Comparison of ENCODE assay signal across 8 mouse cellular contexts in the genomic region with DNA sequence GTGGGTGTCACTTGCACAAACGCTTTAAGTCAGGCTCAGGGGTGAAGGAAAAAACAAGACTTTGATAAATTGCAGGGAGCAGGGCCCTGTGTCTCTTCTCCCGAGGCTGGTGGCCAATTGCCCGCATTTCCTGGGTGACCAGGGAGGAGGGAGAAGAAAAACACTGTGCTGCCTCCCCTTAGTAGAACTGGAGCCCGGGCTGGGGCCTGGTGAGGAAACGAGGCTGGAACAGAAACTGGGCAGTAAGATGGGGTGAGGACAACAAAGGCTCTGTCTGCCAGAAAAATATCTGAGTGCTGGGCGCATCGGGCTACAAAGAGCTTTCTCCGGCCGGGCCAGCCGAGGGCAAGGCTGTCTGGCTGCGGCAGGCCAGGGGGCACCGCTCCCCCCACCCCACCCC. TPM values are rescaled to one million over a fixed set of nuclear protein-coding genes. Genes with fewer than 3 reads are reported as not detected.
DNase-seq lines count a peak whose midpoint lies in the region; ATAC-seq and TF ChIP-seq lines count a peak whose summit lies in the region.

No protein-coding gene starts in this region.

- H3K9me3 ChIP-seq in kidney, embryonic 14.5 days (ENCODE audit: control insufficient read depth, low read length) = no peaks in the 10 kb centered on the region
- no peaks in the 10 kb centered on the region for H3K9me3 ChIP-seq in E14TG2a.4 (ENCODE audit: low read length)
- no peaks in the 10 kb centered on the region for H3K9me3 ChIP-seq in embryonic facial prominence, embryonic 10.5 days
- H3K9me3 ChIP-seq in heart, embryonic 12.5 days (replicated peaks) = no peaks in the 10 kb centered on the region
- H3K9me3 ChIP-seq in limb, embryonic 12.5 days = no peaks in the 10 kb centered on the region
- H3K9me3 ChIP-seq in midbrain, embryonic 13.5 days = no peaks in the 10 kb centered on the region

- no peaks in the 10 kb centered on the region for H3K36me3 ChIP-seq in kidney, embryonic 14.5 days (ENCODE audit: control insufficient read depth, insufficient read depth, low read length)
- no peaks in the 10 kb centered on the region for H3K36me3 ChIP-seq in E14TG2a.4 (ENCODE audit: insufficient read depth, low read length)
- no peaks in the 10 kb centered on the region for H3K36me3 ChIP-seq in embryonic facial prominence, embryonic 10.5 days (replicated peaks)
- H3K36me3 ChIP-seq in heart, embryonic 12.5 days = no peaks in the 10 kb centered on the region
- no peaks in the 10 kb centered on the region for H3K36me3 ChIP-seq in limb, embryonic 12.5 days
- no peaks in the 10 kb centered on the region for H3K36me3 ChIP-seq in midbrain, embryonic 13.5 days

- ATAC-seq in kidney, embryonic 14.5 days (ENCODE audit: low FRiP score, low TSS enrichment) = peak; percentile 64
- ATAC-seq in heart, embryonic 12.5 days (ENCODE audit: insufficient number of reproducible peaks, low FRiP score) = peak; percentile 58
- ATAC-seq in limb, embryonic 12.5 days (ENCODE audit: insufficient number of reproducible peaks, insufficient read depth, low FRiP score, low TSS enrichment, low read depth) = peak; percentile 45; the same call in 1 of the 2 replicates
- peak; percentile 64 for ATAC-seq in midbrain, embryonic 13.5 days

- peak overlapping the region; percentile 88 for H3K9ac ChIP-seq in kidney, embryonic 14.5 days (ENCODE audit: low read depth, low read length)
- H3K9ac ChIP-seq in heart, embryonic 12.5 days = peak overlapping the region; percentile 80
- H3K9ac ChIP-seq in limb, embryonic 12.5 days (replicated peaks) = peak overlapping the region; percentile 64
- peak overlapping the region; percentile 76 for H3K9ac ChIP-seq in midbrain, embryonic 13.5 days (replicated peaks)

- no peak for TF ChIP-seq CTCF in E14TG2a.4 (conservative IDR thresholded peaks at IDR 0.05; ENCODE audit: low read length)

- DNase-seq in kidney, adult 18-20 months = no peak
- DNase-seq in embryonic facial prominence, embryonic 10.5 days (ENCODE audit: low spot score) = no peak
- DNase-seq in spleen, postnatal 14 days (ENCODE audit: low spot score in 2 of 2) = no peak

- peak overlapping the region; percentile 48 for H3K4me3 ChIP-seq in kidney, embryonic 14.5 days (ENCODE audit: low read length)
- peak overlapping the region; percentile 65 for H3K4me3 ChIP-seq in E14TG2a.4 (replicated peaks; ENCODE audit: low read length)
- peak overlapping the region; percentile 71 for H3K4me3 ChIP-seq in embryonic facial prominence, embryonic 10.5 days
- peak overlapping the region; percentile 46 for H3K4me3 ChIP-seq in heart, embryonic 12.5 days
- H3K4me3 ChIP-seq in limb, embryonic 12.5 days (replicated peaks) = peak overlapping the region; percentile 55
- peak overlapping the region; percentile 47 for H3K4me3 ChIP-seq in midbrain, embryonic 13.5 days (replicated peaks)

- WGBS in kidney, embryonic 14.5 days = 0% methylated on average over 12 of the region's 12 CpGs
- WGBS in embryonic facial prominence, embryonic 10.5 days = 3% methylated on average over 12 of the region's 12 CpGs
- under 1% methylated on average over 12 of the region's 12 CpGs for WGBS in heart, embryonic 12.5 days
- under 1% methylated on average over 12 of the region's 12 CpGs for WGBS in limb, embryonic 12.5 days
- WGBS in midbrain, embryonic 13.5 days = under 1% methylated on average over 12 of the region's 12 CpGs

- H3K27ac ChIP-seq in kidney, embryonic 14.5 days (ENCODE audit: low read depth, low read length) = peak overlapping the region; percentile 98
- H3K27ac ChIP-seq in embryonic facial prominence, embryonic 10.5 days (replicated peaks) = peak overlapping the region; percentile 99
- H3K27ac ChIP-seq in heart, embryonic 12.5 days (ENCODE audit: poor library complexity, severe bottlenecking) = peak overlapping the region; percentile 99
- H3K27ac ChIP-seq in limb, embryonic 12.5 days = peak overlapping the region; percentile 97
- peak overlapping the region; percentile 100 for H3K27ac ChIP-seq in midbrain, embryonic 13.5 days

- H3K4me1 ChIP-seq in kidney, embryonic 14.5 days (ENCODE audit: control insufficient read depth, insufficient read depth, low read length) = peaks cover 27% of the 10 kb centered on the region
- peaks cover 59% of the 10 kb centered on the region for H3K4me1 ChIP-seq in E14TG2a.4 (replicated peaks; ENCODE audit: low read depth, low read length)
- peaks cover 51% of the 10 kb centered on the region for H3K4me1 ChIP-seq in embryonic facial prominence, embryonic 10.5 days
- peaks cover 48% of the 10 kb centered on the region for H3K4me1 ChIP-seq in heart, embryonic 12.5 days (replicated peaks)
- peaks cover 27% of the 10 kb centered on the region for H3K4me1 ChIP-seq in limb, embryonic 12.5 days (replicated peaks)
- peaks cover 51% of the 10 kb centered on the region for H3K4me1 ChIP-seq in midbrain, embryonic 13.5 days (replicated peaks)

- peak overlapping the region; percentile 84 for H3K4me2 ChIP-seq in kidney, embryonic 14.5 days (replicated peaks; ENCODE audit: low read depth, low read length)
- H3K4me2 ChIP-seq in heart, embryonic 12.5 days = peak overlapping the region; percentile 84
- peak overlapping the region; percentile 82 for H3K4me2 ChIP-seq in limb, embryonic 12.5 days
- H3K4me2 ChIP-seq in midbrain, embryonic 13.5 days (replicated peaks) = peak overlapping the region; percentile 70

- H3K27me3 ChIP-seq in kidney, embryonic 14.5 days (ENCODE audit: control insufficient read depth, insufficient read depth, low read length) = no peaks in the 10 kb centered on the region
- H3K27me3 ChIP-seq in E14TG2a.4 (ENCODE audit: insufficient read depth, low read length) = no peaks in the 10 kb centered on the region
- peaks cover 5% of the 10 kb centered on the region; the same call in 1 of the 2 replicates for H3K27me3 ChIP-seq in embryonic facial prominence, embryonic 10.5 days (replicated peaks; ENCODE audit: low read depth, poor library complexity, severe bottlenecking)
- H3K27me3 ChIP-seq in heart, embryonic 12.5 days (replicated peaks) = no peaks in the 10 kb centered on the region
- no peaks in the 10 kb centered on the region for H3K27me3 ChIP-seq in limb, embryonic 12.5 days
- no peaks in the 10 kb centered on the region for H3K27me3 ChIP-seq in midbrain, embryonic 13.5 days

RNA-seq across cellular contexts. Expression of gene Tex44, which starts 7.9 kb away (rescaled TPM):
- not detected in 2 replicates for polyA plus RNA-seq in kidney, embryonic 14.5 days (2014; fragmentation: Nextera tagmentation; extraction: Ambion mirVana)
- not detected in 2 replicates for polyA plus RNA-seq in embryonic facial prominence, embryonic 10.5 days (2016; fragmentation: Nextera tagmentation; extraction: Ambion mirVana)
- not detected in 2 replicates for polyA plus RNA-seq in heart, embryonic 12.5 days (2016; fragmentation: Nextera tagmentation; extraction: Ambion mirVana)
- not detected in 2 replicates for polyA plus RNA-seq in limb, embryonic 12.5 days (2016; fragmentation: Nextera tagmentation; extraction: Ambion mirVana)
- not detected in 2 replicates for polyA plus RNA-seq in midbrain, embryonic 13.5 days (2015; fragmentation: Nextera tagmentation; extraction: Ambion mirVana)

RNA-seq across cellular contexts. Expression of gene Nmur1, which starts 8.0 kb away (rescaled TPM):
- not detected in 2 replicates for polyA plus RNA-seq in kidney, embryonic 14.5 days (2014; fragmentation: Nextera tagmentation; extraction: Ambion mirVana)
- 0.24 TPM in 1 of 2 replicates, not detected in the other for polyA plus RNA-seq in embryonic facial prominence, embryonic 10.5 days (2016; fragmentation: Nextera tagmentation; extraction: Ambion mirVana)
- polyA plus RNA-seq in heart, embryonic 12.5 days (2016; fragmentation: Nextera tagmentation; extraction: Ambion mirVana) = not detected in 2 replicates
- polyA plus RNA-seq in limb, embryonic 12.5 days (2016; fragmentation: Nextera tagmentation; extraction: Ambion mirVana) = not detected in 2 replicates
- polyA plus RNA-seq in midbrain, embryonic 13.5 days (2015; fragmentation: Nextera tagmentation; extraction: Ambion mirVana) = 0.22 TPM in 1 of 2 replicates, not detected in the other
